Mouse (Mus musculus) forebrain, embryonic 16.5 days (tissue): ENCODE measurements around the gene Timp1. TPM values are rescaled to one million over a fixed set of nuclear protein-coding genes. Genes with fewer than 3 reads are reported as not detected.

ENCODE experiments used
- ATAC-seq: fragments of 200-750 bp; cut with Nextera tagmentation; 2 replicates; pipeline ENCODE4 v1.8.0; 2017; ENCODE audit warnings: mild to moderate bottlenecking, moderate library complexity
- H3K27ac ChIP-seq: fragments of 300-500 bp; sonication (generic); 2 replicates; pipeline ENCODE4 v1.5.1; 2014; ENCODE audit warnings: low read length, control low read depth
- H3K27me3 ChIP-seq: fragments of 300-500 bp; sonication (generic); replicated peaks from 2 replicates; pipeline ENCODE4 v1.6.1; 2014; ENCODE audit warnings: low read length; ENCODE audit not compliant: control insufficient read depth, insufficient read depth
- H3K36me3 ChIP-seq: fragments of 300-500 bp; sonication (generic); 2 replicates; pipeline ENCODE4 v1.6.1; 2014; ENCODE audit not compliant: control insufficient read depth, insufficient read depth
- H3K4me1 ChIP-seq: fragments of 300-500 bp; sonication (generic); replicated peaks from 2 replicates; pipeline ENCODE4 v1.6.1; 2014; ENCODE audit warnings: low read length; ENCODE audit not compliant: control insufficient read depth, insufficient read depth
- H3K4me2 ChIP-seq: fragments of 300-500 bp; sonication (generic); 2 replicates; pipeline ENCODE4 v1.6.1; 2014; ENCODE audit warnings: mild to moderate bottlenecking, low read length, control low read depth
- H3K4me3 ChIP-seq: fragments of 300-500 bp; sonication (generic); replicated peaks from 2 replicates; pipeline ENCODE4 v1.5.1; 2014; ENCODE audit warnings: mild to moderate bottlenecking, low read length, control low read depth
- H3K9ac ChIP-seq: fragments of 300-500 bp; sonication (generic); replicated peaks from 2 replicates; pipeline ENCODE4 v1.6.1; 2014; ENCODE audit warnings: low read depth, low read length, control low read depth
- H3K9me3 ChIP-seq: fragments of 300-500 bp; sonication (generic); 2 replicates; pipeline ENCODE4 v1.6.1; 2016; ENCODE audit warnings: low read length; ENCODE audit not compliant: control insufficient read depth
- WGBS: fragments of 180-500 bp; shearing (Covaris S2); extraction: QIAGEN DNeasy Blood & Tissue Kit; methylation state at CpG from one replicate; pipeline ENCODE4 v1.1.7; 2014; 5-methylcytosine and 5-hydroxymethylcytosine counted together
- polyA plus RNA-seq: library from polyadenylated mRNA; unstranded; fragments of >200 nt; fragmentation: Nextera tagmentation; extraction: Ambion mirVana; gene quantifications from 2 replicates; pipeline ENCODE4 v1.2.1, GENCODE M21; 2015

Timp1 gene
- 2.4 and 3.4 TPM in 2 replicates for polyA plus RNA-seq

- Histone ChIP-seq H3K9ac (no peak within 1 kb of the TSS), H3K9me3 (no peaks in the 10 kb centered on the region), H3K36me3 (no peaks in the 10 kb centered on the region), H3K4me2 (no peak within 1 kb of the TSS), H3K27me3 (no peaks in the 10 kb centered on the region), H3K4me3 (no peak within 1 kb of the TSS), H3K27ac (no peak within 1 kb of the TSS), H3K4me1 (no peaks in the 10 kb centered on the region)
- ATAC-seq: peak; percentile 45; the same call in 1 of the 2 replicates
- WGBS: 24% methylated on average over 18 of the region's 18 CpGs
These were observed at the start of gene Timp1 for GRCm38 (mm10) chrX:20869962-20870513. TSS of gene Timp1 (plus strand) at chrX:20870166.

- peak; percentile 72 for ATAC-seq
- H3K36me3 ChIP-seq: no peaks in the 10 kb centered on the region
- H3K4me1 ChIP-seq: peaks cover 3% of the 10 kb centered on the region; the same call in 1 of the 2 replicates
- H3K9me3 ChIP-seq: no peaks in the 10 kb centered on the region
- no peaks in the 10 kb centered on the region for H3K27me3 ChIP-seq
- H3K9ac ChIP-seq: no peak overlapping the region
- no peak overlapping the region for H3K4me2 ChIP-seq
- WGBS: 26% methylated on average over 5 of the region's 5 CpGs
- no peak overlapping the region for H3K4me3 ChIP-seq
- no peak overlapping the region for H3K27ac ChIP-seq
These were observed 41.0 kb upstream of the Timp1 start for GRCm38 (mm10) chrX:20828934-20829333.

- H3K27ac ChIP-seq: no peak overlapping the region
- H3K36me3 ChIP-seq: peaks cover 3% of the 10 kb centered on the region; the same call in 1 of the 2 replicates
- H3K4me2 ChIP-seq: no peak overlapping the region
- no peak overlapping the region for H3K9ac ChIP-seq
- 85% methylated on average over 3 of the region's 3 CpGs for WGBS
- no peaks in the 10 kb centered on the region for H3K9me3 ChIP-seq
- H3K4me1 ChIP-seq: peaks cover 13% of the 10 kb centered on the region
- no peak for ATAC-seq
- H3K27me3 ChIP-seq: no peaks in the 10 kb centered on the region
- no peak overlapping the region for H3K4me3 ChIP-seq
These were observed 22.7 kb upstream of the Timp1 start for GRCm38 (mm10) chrX:20847232-20847631.

GRCm38 (mm10) chrX:20847816-20848215, 22.1 kb upstream of the Timp1 start:
- H3K36me3 ChIP-seq: peaks cover 3% of the 10 kb centered on the region; the same call in 1 of the 2 replicates
- no peaks in the 10 kb centered on the region for H3K27me3 ChIP-seq
- peak overlapping the region; percentile 61 for H3K27ac ChIP-seq
- ATAC-seq: peak; percentile 4
- H3K4me3 ChIP-seq: peak overlapping the region; percentile 21
- H3K9ac ChIP-seq: no peak overlapping the region; the same call in 1 of the 2 replicates
- peaks cover 13% of the 10 kb centered on the region for H3K4me1 ChIP-seq
- H3K9me3 ChIP-seq: no peaks in the 10 kb centered on the region
- peak overlapping the region; percentile 46 for H3K4me2 ChIP-seq
- 22% methylated on average over 2 of the region's 2 CpGs for WGBS

- peak overlapping the region; percentile 73 for H3K27ac ChIP-seq
- peak overlapping the region; percentile 72 for H3K4me2 ChIP-seq
- peaks cover 3% of the 10 kb centered on the region; the same call in 1 of the 2 replicates for H3K36me3 ChIP-seq
- peak; percentile 99 for ATAC-seq
- H3K27me3 ChIP-seq: no peaks in the 10 kb centered on the region
- peaks cover 13% of the 10 kb centered on the region for H3K4me1 ChIP-seq
- WGBS: 16% methylated on average over 42 of the region's 42 CpGs
- H3K9ac ChIP-seq: peak overlapping the region; percentile 72
- no peaks in the 10 kb centered on the region for H3K9me3 ChIP-seq
- peak overlapping the region; percentile 66 for H3K4me3 ChIP-seq
These were observed 21.5 kb upstream of the Timp1 start for GRCm38 (mm10) chrX:20848256-20848984.

GRCm38 (mm10) chrX:20853794-20854193, 16.2 kb upstream of the Timp1 start:
- H3K9me3 ChIP-seq: no peaks in the 10 kb centered on the region
- peaks cover 5% of the 10 kb centered on the region; the same call in 1 of the 2 replicates for H3K36me3 ChIP-seq
- H3K4me3 ChIP-seq: no peak overlapping the region
- no peak overlapping the region for H3K4me2 ChIP-seq
- no peaks in the 10 kb centered on the region for H3K27me3 ChIP-seq
- H3K9ac ChIP-seq: no peak overlapping the region
- no peak for ATAC-seq
- no peak overlapping the region for H3K27ac ChIP-seq
- H3K4me1 ChIP-seq: peaks cover 13% of the 10 kb centered on the region
- WGBS: 88% methylated on average over 7 of the region's 7 CpGs

- Histone ChIP-seq H3K27ac (no peak overlapping the region), H3K4me2 (no peak overlapping the region), H3K4me3 (no peak overlapping the region), H3K9ac (no peak overlapping the region), H3K27me3 (no peaks in the 10 kb centered on the region), H3K36me3 (peaks cover 2% of the 10 kb centered on the region; the same call in 1 of the 2 replicates), H3K4me1 (no peaks in the 10 kb centered on the region), H3K9me3 (no peaks in the 10 kb centered on the region)
- WGBS: 59% methylated on average over 5 of the region's 5 CpGs
- 0 out of 2 replicates have a peak, but pooled peaks have one; percentile 12 for ATAC-seq
These were observed 8.4 kb upstream of the Timp1 start for GRCm38 (mm10) chrX:20861453-20862104.

GRCm38 (mm10) chrX:20862105-20863065, 7.6 kb upstream of the Timp1 start:
- ATAC-seq: no peak
- Histone ChIP-seq H3K36me3 (peaks cover 2% of the 10 kb centered on the region; the same call in 1 of the 2 replicates), H3K4me1 (no peaks in the 10 kb centered on the region), H3K4me3 (no peak overlapping the region), H3K9ac (no peak overlapping the region), H3K27ac (no peak overlapping the region), H3K9me3 (no peaks in the 10 kb centered on the region), H3K27me3 (no peaks in the 10 kb centered on the region), H3K4me2 (no peak overlapping the region)
- WGBS: 60% methylated on average over 29 of the region's 29 CpGs
